Mouse (Mus musculus) ES-E14 (cell line): ENCODE measurements around the gene March8.

Experiments
- HCFC1 ChIP-seq: IDR thresholded peaks from 2 replicates; pipeline ENCODE4 v1.6.1; 2012; ENCODE audit warnings: low read length, inconsistent platforms, borderline replicate concordance; ENCODE audit not compliant: insufficient read depth
- MAFK ChIP-seq: IDR thresholded peaks from 2 replicates; pipeline ENCODE4 v1.6.1; 2014; ENCODE audit warnings: mild to moderate bottlenecking, low read depth, low read length, inconsistent platforms; ENCODE audit not compliant: insufficient read depth
- ZC3H11A ChIP-seq: IDR thresholded peaks from 2 replicates; pipeline ENCODE4 v1.6.1; 2012; ENCODE audit warnings: low read depth, mild to moderate bottlenecking, inconsistent platforms, low read length, borderline replicate concordance
- ZNF384 ChIP-seq: IDR thresholded peaks from 2 replicates; pipeline ENCODE4 v1.6.1; 2012; ENCODE audit warnings: low read depth, low read length, inconsistent platforms

- TF ChIP-seq HCFC1 (no peak), ZC3H11A (no peak), ZNF384 (no peak), MAFK (no peak)
Observed at GRCm38 (mm10) chr6:116415126-116415676, 77.4 kb downstream of the March8 start.
